In the genomic region with DNA sequence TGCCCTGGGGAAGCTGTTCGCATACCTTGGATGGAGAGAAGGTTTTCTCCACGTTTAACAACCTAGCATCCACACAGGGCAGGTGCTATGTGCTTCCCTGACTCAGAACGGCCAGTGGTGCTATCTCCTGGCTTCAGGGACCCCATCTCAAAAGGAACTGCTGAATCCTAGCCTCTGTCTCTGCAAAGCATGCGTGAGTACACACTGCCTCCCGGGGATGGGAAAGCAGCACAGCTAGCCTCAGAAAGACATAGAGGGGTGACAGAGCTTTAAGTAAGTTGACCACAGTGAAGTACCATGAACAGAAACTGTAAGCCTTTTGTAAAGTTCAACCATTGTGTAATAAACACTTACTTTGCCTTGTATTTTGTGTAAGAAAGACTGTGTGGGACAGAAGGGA, we compare ENCODE assay signal across 13 mouse cellular contexts. TPM values are rescaled to one million over a fixed set of nuclear protein-coding genes. Genes with fewer than 3 reads are reported as not detected.
DNase-seq lines count a peak whose midpoint lies in the region; ATAC-seq and TF ChIP-seq lines count a peak whose summit lies in the region.
"Had no signal": no experiment of that assay in that cellular context is flagged by ENCODE, and none has a peak within 500 bp of the region (broad histone marks: within the 10 kb centered on the region; RNA-seq: fewer than 3 reads in every experiment).

No protein-coding gene starts in this region.

- H3K27ac ChIP-seq in heart, embryonic 10.5 days: no peak overlapping the region
- no peak overlapping the region for H3K27ac ChIP-seq in liver, embryonic 14.5 days
- no peak overlapping the region for H3K27ac ChIP-seq in liver, postnatal 0 days (ENCODE audit: low read depth)
- no peak overlapping the region for H3K27ac ChIP-seq in embryonic facial prominence, embryonic 13.5 days
- H3K27ac ChIP-seq in midbrain, postnatal 0 days (ENCODE audit: low read depth, low read length): no peak overlapping the region
- H3K27ac ChIP-seq: midbrain, embryonic 12.5 days had no signal

- DNase-seq in heart, adult 11 months: peak; percentile 37
- DNase-seq in heart, embryonic 10.5 days (ENCODE audit: low spot score): no peak
- no peak for DNase-seq in liver, embryonic 14.5 days (ENCODE audit: low read depth in 3 of 3, low spot score in 3 of 3)
- DNase-seq in liver, postnatal 0 days: no peak
- DNase-seq in midbrain, postnatal 0 days (ENCODE audit: low spot score): no peak
- no peak for DNase-seq in adrenal gland, adult 2 months
- no peak for DNase-seq in urinary bladder, postnatal 10 days (ENCODE audit: low spot score)
- DNase-seq: lung, adult 18-20 months; thymus, adult 2 months had no signal

- H3K27me3 ChIP-seq in heart, embryonic 10.5 days (ENCODE audit: insufficient read depth, poor library complexity, severe bottlenecking): peaks cover 26% of the 10 kb centered on the region; the same call in 1 of the 2 replicates
- H3K27me3 ChIP-seq in liver, embryonic 14.5 days (ENCODE audit: control insufficient read depth, insufficient read depth, low read length): no peaks in the 10 kb centered on the region
- no peaks in the 10 kb centered on the region for H3K27me3 ChIP-seq in liver, postnatal 0 days (ENCODE audit: insufficient read depth, low read length)
- H3K27me3 ChIP-seq in embryonic facial prominence, embryonic 13.5 days: peaks cover 29% of the 10 kb centered on the region
- no peaks in the 10 kb centered on the region for H3K27me3 ChIP-seq in midbrain, postnatal 0 days (ENCODE audit: insufficient read depth, low read length)
- H3K27me3 ChIP-seq: midbrain, embryonic 12.5 days had no signal

- WGBS in heart, embryonic 10.5 days: 54% methylated on average over 5 of the region's 5 CpGs
- WGBS in liver, embryonic 14.5 days (ENCODE audit: insufficient replicate concordance): 43% methylated on average over 5 of the region's 5 CpGs
- WGBS in liver, postnatal 0 days (ENCODE audit: insufficient replicate concordance): 50% methylated on average over 5 of the region's 5 CpGs
- WGBS in embryonic facial prominence, embryonic 13.5 days: 67% methylated on average over 5 of the region's 5 CpGs
- 50% methylated on average over 5 of the region's 5 CpGs for WGBS in midbrain, postnatal 0 days

- TF ChIP-seq CTCF in liver, embryonic 14.5 days (IDR thresholded peaks at IDR 0.05; ENCODE audit: low read depth): peak; percentile 15; the same call in 1 of the 2 replicates
- TF ChIP-seq CTCF in liver, postnatal 0 days (IDR thresholded peaks at IDR 0.05; ENCODE audit: low read depth): no peak
- peak; percentile 49 for TF ChIP-seq CTCF in midbrain, postnatal 0 days (IDR thresholded peaks at IDR 0.05)

- peaks cover 13% of the 10 kb centered on the region for H3K4me1 ChIP-seq in heart, embryonic 10.5 days
- H3K4me1 ChIP-seq in liver, embryonic 14.5 days (replicated peaks; ENCODE audit: control insufficient read depth in 2 of 2, insufficient read depth in 2 of 2, low read length in 1 of 2): peaks cover 0 to 5% of the 10 kb centered on the region in 2 experiments; a peak in 1 of 4 replicates
- H3K4me1 ChIP-seq in liver, postnatal 0 days (ENCODE audit: insufficient read depth): peaks cover 9% of the 10 kb centered on the region; the same call in 1 of the 2 replicates
- peaks cover 10% of the 10 kb centered on the region for H3K4me1 ChIP-seq in embryonic facial prominence, embryonic 13.5 days
- H3K4me1 ChIP-seq in midbrain, postnatal 0 days (ENCODE audit: insufficient read depth, low read length): peaks cover 10% of the 10 kb centered on the region; the same call in 1 of the 2 replicates

- H3K36me3 ChIP-seq in heart, embryonic 10.5 days: no peaks in the 10 kb centered on the region
- no peaks in the 10 kb centered on the region for H3K36me3 ChIP-seq in liver, embryonic 14.5 days (replicated peaks; ENCODE audit: control insufficient read depth, insufficient read depth, low read depth)
- H3K36me3 ChIP-seq in liver, postnatal 0 days (replicated peaks; ENCODE audit: insufficient read depth, low read length): no peaks in the 10 kb centered on the region
- no peaks in the 10 kb centered on the region for H3K36me3 ChIP-seq in embryonic facial prominence, embryonic 13.5 days
- H3K36me3 ChIP-seq in midbrain, postnatal 0 days (ENCODE audit: insufficient read depth, low read length): no peaks in the 10 kb centered on the region
- H3K36me3 ChIP-seq: midbrain, embryonic 12.5 days had no signal

- no peak for ATAC-seq in liver, embryonic 14.5 days (ENCODE audit: insufficient read depth)
- no peak for ATAC-seq in liver, postnatal 0 days
- no peak for ATAC-seq in embryonic facial prominence, embryonic 13.5 days (ENCODE audit: insufficient number of reproducible peaks, insufficient read depth, low FRiP score, low TSS enrichment, low read depth)
- ATAC-seq in midbrain, postnatal 0 days (ENCODE audit: low FRiP score): no peak

- no peaks in the 10 kb centered on the region for H3K9me3 ChIP-seq in heart, embryonic 10.5 days
- no peaks in the 10 kb centered on the region for H3K9me3 ChIP-seq in liver, embryonic 14.5 days (ENCODE audit: control insufficient read depth, low read length)
- H3K9me3 ChIP-seq in liver, postnatal 0 days (ENCODE audit: low read length): no peaks in the 10 kb centered on the region
- H3K9me3 ChIP-seq in embryonic facial prominence, embryonic 13.5 days: no peaks in the 10 kb centered on the region
- H3K9me3 ChIP-seq in midbrain, postnatal 0 days (ENCODE audit: low read length): no peaks in the 10 kb centered on the region
- H3K9me3 ChIP-seq: midbrain, embryonic 12.5 days had no signal

- no peak overlapping the region for H3K4me2 ChIP-seq in liver, embryonic 14.5 days (ENCODE audit: low read depth)
- no peak overlapping the region for H3K4me2 ChIP-seq in liver, postnatal 0 days (ENCODE audit: low read depth, low read length)
- H3K4me2 ChIP-seq in embryonic facial prominence, embryonic 13.5 days: 0 out of 2 replicates have a peak overlapping the region, but pooled peaks have one; percentile 48
- H3K4me2 ChIP-seq in midbrain, postnatal 0 days (ENCODE audit: low read depth, low read length, poor library complexity, severe bottlenecking): no peak overlapping the region

- H3K4me3 ChIP-seq in heart, embryonic 10.5 days: no peak overlapping the region
- no peak overlapping the region for H3K4me3 ChIP-seq in liver, embryonic 14.5 days (ENCODE audit: insufficient read depth in 1 of 2, low read depth in 2 of 2, low read length in 2 of 2)
- H3K4me3 ChIP-seq in liver, postnatal 0 days (ENCODE audit: low read depth, low read length): no peak overlapping the region
- no peak overlapping the region for H3K4me3 ChIP-seq in embryonic facial prominence, embryonic 13.5 days
- H3K4me3 ChIP-seq in midbrain, postnatal 0 days (ENCODE audit: low read depth, low read length): no peak overlapping the region
- H3K4me3 ChIP-seq: midbrain, embryonic 12.5 days had no signal

- TF ChIP-seq EP300 in liver, embryonic 14.5 days (IDR thresholded peaks at IDR 0.05; ENCODE audit: low read depth): no peak
- TF ChIP-seq EP300 in liver, postnatal 0 days (IDR thresholded peaks at IDR 0.05; ENCODE audit: low read depth): no peak

- no peak overlapping the region for H3K9ac ChIP-seq in liver, embryonic 14.5 days (replicated peaks)
- no peak overlapping the region for H3K9ac ChIP-seq in liver, postnatal 0 days (replicated peaks)
- H3K9ac ChIP-seq in embryonic facial prominence, embryonic 13.5 days: no peak overlapping the region
- H3K9ac ChIP-seq in midbrain, postnatal 0 days (replicated peaks; ENCODE audit: low read length, poor library complexity, severe bottlenecking): no peak overlapping the region
- H3K9ac ChIP-seq: midbrain, embryonic 12.5 days had no signal

RNA-seq across cellular contexts. Expression of a gene that starts 0.5 kb away (rescaled TPM):
- 0.33 and 1.8 TPM in 2 replicates for polyA plus RNA-seq in heart, embryonic 10.5 days (2016; fragmentation: Nextera tagmentation; extraction: Ambion mirVana)
- 0.10 and 0.15 TPM in 2 replicates for polyA plus RNA-seq in liver, embryonic 14.5 days (2012; rRNA removed)
- 0.14 and 0.25 TPM in 2 replicates for polyA plus RNA-seq in liver, embryonic 14.5 days (2014; fragmentation: Nextera tagmentation; extraction: Ambion mirVana)
- not detected in 2 replicates for polyA plus RNA-seq in liver, postnatal 0 days (2015; fragmentation: Nextera tagmentation; extraction: Ambion mirVana)
- 4.3 and 5.3 TPM in 2 replicates for polyA plus RNA-seq in embryonic facial prominence, embryonic 13.5 days (2015; fragmentation: Nextera tagmentation; extraction: Ambion mirVana)
- total RNA-seq in midbrain, postnatal 0 days (2014; rRNA removed): 93.8 and 102 TPM in 2 replicates
- polyA plus RNA-seq in midbrain, postnatal 0 days (2015; fragmentation: Nextera tagmentation; extraction: Ambion mirVana): 145 TPM in 2 replicates
- total RNA-seq in adrenal gland, adult 2 months (2021): 1 to 10 TPM; 2.9 to 3.7 TPM
- 0.48 and 1.9 TPM in 2 replicates for polyA plus RNA-seq in adrenal gland, adult 2 months (2012; rRNA removed)
- total RNA-seq: hematopoietic stem cell, adult 5-6 weeks had no signal
- polyA plus RNA-seq: C2C12 had no signal

RNA-seq across cellular contexts. Expression of a gene that starts 30.7 kb away (rescaled TPM):
- 6.9 and 10.2 TPM in 2 replicates for polyA plus RNA-seq in heart, embryonic 10.5 days (2016; fragmentation: Nextera tagmentation; extraction: Ambion mirVana)
- polyA plus RNA-seq in liver, embryonic 14.5 days (2012; rRNA removed): 0.03 TPM in 2 replicates
- polyA plus RNA-seq in liver, embryonic 14.5 days (2014; fragmentation: Nextera tagmentation; extraction: Ambion mirVana): 0.08 TPM in 1 of 2 replicates, not detected in the other
- 0.02 and 0.05 TPM in 2 replicates for polyA plus RNA-seq in liver, postnatal 0 days (2015; fragmentation: Nextera tagmentation; extraction: Ambion mirVana)
- polyA plus RNA-seq in embryonic facial prominence, embryonic 13.5 days (2015; fragmentation: Nextera tagmentation; extraction: Ambion mirVana): 0.06 and 0.18 TPM in 2 replicates
- 0.11 TPM in 1 of 2 replicates, not detected in the other for total RNA-seq in midbrain, postnatal 0 days (2014; rRNA removed)
- 0.07 and 0.20 TPM in 2 replicates for polyA plus RNA-seq in midbrain, postnatal 0 days (2015; fragmentation: Nextera tagmentation; extraction: Ambion mirVana)
- total RNA-seq in adrenal gland, adult 2 months (2021): under 1 TPM; 0.12 to 0.21 TPM
- 0.17 and 0.27 TPM in 2 replicates for polyA plus RNA-seq in adrenal gland, adult 2 months (2012; rRNA removed)
- total RNA-seq: hematopoietic stem cell, adult 5-6 weeks had no signal

RNA-seq across cellular contexts. Expression of a gene that starts 53.2 kb away (rescaled TPM):
- 1.3 and 2.4 TPM in 2 replicates for polyA plus RNA-seq in heart, embryonic 10.5 days (2016; fragmentation: Nextera tagmentation; extraction: Ambion mirVana)
- polyA plus RNA-seq in liver, embryonic 14.5 days (2012; rRNA removed): 5.4 and 7.1 TPM in 2 replicates
- 6.8 and 7.1 TPM in 2 replicates for polyA plus RNA-seq in liver, embryonic 14.5 days (2014; fragmentation: Nextera tagmentation; extraction: Ambion mirVana)
- 9.8 and 12.3 TPM in 2 replicates for polyA plus RNA-seq in liver, postnatal 0 days (2015; fragmentation: Nextera tagmentation; extraction: Ambion mirVana)
- polyA plus RNA-seq in embryonic facial prominence, embryonic 13.5 days (2015; fragmentation: Nextera tagmentation; extraction: Ambion mirVana): 2.2 and 2.5 TPM in 2 replicates
- total RNA-seq in midbrain, postnatal 0 days (2014; rRNA removed): 1.6 and 2.7 TPM in 2 replicates
- 3.8 and 4.9 TPM in 2 replicates for polyA plus RNA-seq in midbrain, postnatal 0 days (2015; fragmentation: Nextera tagmentation; extraction: Ambion mirVana)
- total RNA-seq in adrenal gland, adult 2 months (2021): 1 to 10 TPM; 2.9 to 5.6 TPM
- polyA plus RNA-seq in adrenal gland, adult 2 months (2012; rRNA removed): 1.3 and 1.4 TPM in 2 replicates
- polyA plus RNA-seq: C2C12 had no signal

Comparison
In these comparisons a context has a peak if more than half of its experiments do, and no peak if none do; other contexts are left out.
1. RNA of a gene that starts 0.5 kb away (polyA plus RNA-seq): 145 TPM in midbrain, postnatal 0 days; 4.3 to 5.3 TPM in embryonic facial prominence, embryonic 13.5 days, 0.48 to 1.9 TPM in adrenal gland, adult 2 months, 0.33 to 1.8 TPM in heart, embryonic 10.5 days, 0.10 to 0.25 TPM in liver, embryonic 14.5 days and not detected in liver, postnatal 0 days; every median in the first group is over 10 times any median in the second.